Mouse (Mus musculus): ENCODE data around the gene Zmynd11.

Gene Zmynd11

GRCm38 (mm10) chr13:9713462-9714134 is 51.5 kb downstream of the Zmynd11 start:
- no peak for DNase-seq (ENCODE audit: low read depth, low spot score)

DNA sequence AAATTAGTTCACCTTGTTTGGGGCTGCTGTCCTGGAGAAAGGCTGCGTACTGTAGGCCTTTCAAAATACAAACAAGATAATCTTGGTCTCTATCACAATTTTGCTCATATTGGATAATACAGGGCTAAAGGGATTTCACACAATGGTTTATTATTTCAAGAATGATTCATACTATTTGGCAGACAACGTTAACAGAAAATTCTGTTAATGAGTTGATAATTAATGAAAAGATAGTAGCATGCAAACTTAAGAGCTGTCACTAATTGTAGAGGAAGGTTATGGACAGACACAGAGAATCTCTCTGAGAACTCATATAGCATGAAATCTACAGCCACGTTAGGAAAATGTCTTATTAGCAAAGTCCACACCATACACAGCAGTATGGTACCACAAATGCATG is 52.2 kb downstream of the Zmynd11 start:
- no peak for DNase-seq (ENCODE audit: low read depth, low spot score)

DNA sequence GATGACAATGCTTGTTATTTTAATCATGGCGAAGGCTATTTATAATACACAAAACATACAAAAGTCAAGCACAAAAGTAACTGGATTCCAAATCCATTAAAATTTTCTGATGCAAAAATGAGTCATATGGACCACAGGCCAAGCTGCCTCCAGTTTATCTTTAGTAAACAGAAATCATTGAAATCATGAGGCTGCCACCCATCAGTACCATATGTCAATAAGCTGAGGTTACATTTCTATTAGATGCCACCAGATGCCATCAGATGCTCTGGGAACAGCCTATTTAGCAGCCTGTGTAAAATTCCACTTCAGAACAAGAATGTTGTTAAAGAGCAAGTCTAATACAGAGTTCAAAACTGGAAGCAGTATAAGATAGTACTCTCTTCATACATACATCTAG is 52.7 kb downstream of the Zmynd11 start:
- no peak for DNase-seq (ENCODE audit: low read depth, low spot score)

- DNase-seq (ENCODE audit: low read depth, low spot score) = no peak
These were observed 56.5 kb downstream of the Zmynd11 start for GRCm38 (mm10) chr13:9708433-9709240.

DNA sequence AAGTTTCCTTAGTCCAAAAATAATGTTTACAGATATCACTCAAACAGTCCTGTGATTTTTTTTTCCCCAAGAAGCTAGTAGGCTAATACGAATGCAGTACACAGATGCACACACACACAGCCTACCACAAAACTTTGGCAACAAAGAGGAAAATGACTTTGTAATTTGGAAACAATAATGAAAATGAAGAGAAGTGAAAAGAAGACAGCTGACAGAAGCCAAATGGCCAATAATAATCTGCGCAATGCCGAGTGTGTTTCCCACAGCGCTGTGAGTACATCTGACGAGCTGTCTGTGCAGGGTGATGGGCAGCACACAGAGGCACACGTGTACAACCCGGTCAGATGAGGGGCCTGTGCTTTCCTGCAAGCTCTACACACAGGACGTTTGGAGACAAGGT is 58.4 kb downstream of the Zmynd11 start:
- DNase-seq (ENCODE audit: low read depth, low spot score) = no peak

- DNase-seq (ENCODE audit: low read depth, low spot score) = no peak
These were observed 62.4 kb downstream of the Zmynd11 start for GRCm38 (mm10) chr13:9702615-9703235.

- no peak for DNase-seq (ENCODE audit: low read depth, low spot score)
These were observed 67.8 kb downstream of the Zmynd11 start for GRCm38 (mm10) chr13:9697340-9697739.

DNA sequence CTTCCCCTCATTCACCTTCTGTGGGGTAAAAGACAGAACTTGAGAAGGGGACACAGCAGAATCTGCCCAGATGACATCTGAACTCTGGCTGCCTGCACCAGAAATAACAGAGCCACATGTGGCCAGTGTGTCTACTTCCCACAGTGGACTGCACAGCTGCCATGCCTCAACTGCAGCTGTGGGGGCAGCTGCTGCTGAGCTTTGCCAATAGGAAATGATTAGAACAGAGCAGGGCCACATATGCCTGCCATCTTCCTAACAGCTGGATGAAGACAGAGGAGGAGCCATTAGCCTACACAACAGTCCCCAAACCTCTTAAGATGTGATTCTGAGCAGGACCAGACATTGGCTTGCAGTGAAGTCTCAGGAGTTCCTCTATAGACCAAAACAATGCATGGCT is 69.3 kb downstream of the Zmynd11 start:
- no peak for DNase-seq (ENCODE audit: low read depth, low spot score)

DNA sequence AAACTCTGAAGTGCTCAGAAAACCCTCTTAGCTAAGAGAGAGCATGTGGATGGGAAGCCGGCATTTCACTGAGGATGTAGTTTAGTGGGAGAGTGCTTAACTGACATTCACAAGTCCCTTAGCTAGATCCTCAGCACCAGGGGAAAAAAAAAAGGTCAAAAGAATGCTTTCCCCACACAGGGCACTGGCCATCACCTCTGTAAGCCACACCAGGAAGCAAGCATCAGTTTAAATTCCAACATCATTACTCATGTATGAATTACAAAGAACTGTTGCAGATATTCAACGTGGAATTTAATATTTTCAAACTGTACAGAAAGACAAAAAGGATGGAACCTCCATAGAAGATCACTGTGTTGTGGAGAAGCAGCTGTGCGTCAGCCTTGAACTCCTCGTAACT is 69.7 kb downstream of the Zmynd11 start:
- DNase-seq (ENCODE audit: low read depth, low spot score) = no peak

DNA sequence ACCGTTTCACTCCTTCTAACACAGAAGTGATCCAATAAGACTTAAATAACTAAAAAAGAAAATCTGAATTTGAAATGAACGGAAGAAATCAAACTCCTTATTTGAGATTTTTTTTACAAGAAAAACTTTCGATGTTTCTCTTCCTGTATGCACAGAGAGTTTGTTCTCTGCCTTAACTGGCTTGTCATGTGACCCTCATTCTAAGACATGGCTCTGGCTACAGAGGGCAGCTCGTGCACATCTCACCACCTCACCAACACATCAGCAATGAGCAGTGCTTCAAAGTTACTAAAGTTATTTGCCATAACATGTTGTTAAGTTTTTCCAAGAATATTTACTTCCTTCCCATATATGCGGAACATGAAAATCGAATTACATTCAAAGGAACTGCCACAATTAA is 70.5 kb downstream of the Zmynd11 start:
- no peak for DNase-seq (ENCODE audit: low read depth, low spot score)

- DNase-seq (ENCODE audit: low read depth, low spot score) = no peak
These were observed 72.3 kb downstream of the Zmynd11 start for GRCm38 (mm10) chr13:9692876-9693275.

GRCm38 (mm10) chr13:9689366-9689765 is 75.8 kb downstream of the Zmynd11 start:
- no peak for DNase-seq (ENCODE audit: low read depth, low spot score)

GRCm38 (mm10) chr13:9686765-9687164 is 78.4 kb downstream of the Zmynd11 start:
- DNase-seq (ENCODE audit: low read depth, low spot score) = no peak

- no peak for DNase-seq (ENCODE audit: low read depth, low spot score)
These were observed 78.9 kb downstream of the Zmynd11 start for GRCm38 (mm10) chr13:9686261-9686660.

- DNase-seq (ENCODE audit: low read depth, low spot score) = no peak
These were observed 80.8 kb downstream of the Zmynd11 start for GRCm38 (mm10) chr13:9684153-9684923.

- no peak for DNase-seq (ENCODE audit: low read depth, low spot score)
These were observed 81.8 kb downstream of the Zmynd11 start for GRCm38 (mm10) chr13:9683280-9683679.

DNA sequence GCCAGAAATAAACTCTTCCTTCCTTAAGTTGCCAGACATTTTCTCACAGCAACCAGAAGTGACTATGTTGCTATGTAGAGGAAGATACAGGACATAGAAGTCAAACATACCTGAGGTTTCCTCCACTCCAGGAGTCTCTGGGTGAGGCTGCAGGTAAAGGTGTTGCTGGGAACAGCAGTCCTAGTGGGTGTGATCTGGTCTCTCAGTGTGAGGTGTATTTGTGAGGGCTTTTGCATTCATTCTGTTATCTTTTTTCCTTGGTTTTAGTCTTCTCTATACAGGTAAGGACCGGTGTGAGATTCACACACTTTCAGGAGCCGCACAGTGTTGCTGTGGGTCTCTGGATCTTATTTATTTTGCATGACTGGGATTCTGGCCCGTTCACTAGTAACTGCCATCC is 83.6 kb downstream of the Zmynd11 start:
- no peak for DNase-seq (ENCODE audit: low read depth, low spot score)

DNA sequence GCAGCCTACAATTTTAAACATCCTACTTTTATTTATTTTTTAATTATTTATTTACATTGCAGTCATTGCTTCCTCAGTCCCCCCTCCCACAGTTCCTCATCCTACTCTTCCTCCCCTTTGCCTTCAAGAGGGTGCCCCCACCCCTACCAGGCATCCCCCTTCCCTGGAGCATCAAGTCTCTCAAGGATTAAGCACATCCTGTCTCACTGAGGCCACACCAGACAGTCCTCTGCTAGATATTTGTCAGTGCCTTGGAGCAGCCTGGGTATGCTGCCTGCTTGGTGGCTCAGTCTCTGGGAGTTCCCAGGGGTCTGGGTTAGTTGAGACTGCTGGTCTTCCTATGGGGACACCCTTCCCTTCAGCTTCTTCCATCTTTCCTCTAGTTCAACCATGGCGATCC is 91.0 kb downstream of the Zmynd11 start:
- no peak for DNase-seq (ENCODE audit: low read depth, low spot score)

GRCm38 (mm10) chr13:9669246-9669645 is 95.9 kb downstream of the Zmynd11 start:
- DNase-seq (ENCODE audit: low read depth, low spot score) = no peak

DNA sequence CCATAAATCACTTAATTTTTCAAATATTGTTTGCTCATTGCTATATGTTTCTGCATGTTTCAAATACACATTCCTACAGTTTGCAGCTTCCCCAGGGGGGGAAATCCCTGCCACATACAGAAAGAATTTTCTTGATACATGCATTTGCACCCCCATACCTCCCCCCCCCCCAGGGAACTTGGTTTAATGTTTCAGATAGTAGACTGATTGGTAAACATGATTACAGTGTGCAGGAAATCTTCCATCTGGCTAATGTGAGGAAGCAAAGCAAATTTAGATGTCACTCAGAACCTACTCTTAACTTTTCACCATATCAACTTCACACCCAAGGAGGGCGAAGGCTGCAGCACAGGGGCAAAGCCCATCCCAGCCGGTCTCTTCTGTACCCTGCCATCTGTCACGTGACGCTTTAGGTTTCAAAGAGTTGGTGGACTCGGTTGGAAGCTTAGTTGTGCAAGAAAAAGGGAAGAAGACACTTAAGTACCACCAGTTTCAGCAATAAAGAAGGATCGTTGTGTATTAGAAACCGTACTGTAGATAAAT is 97.1 kb downstream of the Zmynd11 start:
- no peak for DNase-seq (ENCODE audit: low read depth, low spot score)

DNA sequence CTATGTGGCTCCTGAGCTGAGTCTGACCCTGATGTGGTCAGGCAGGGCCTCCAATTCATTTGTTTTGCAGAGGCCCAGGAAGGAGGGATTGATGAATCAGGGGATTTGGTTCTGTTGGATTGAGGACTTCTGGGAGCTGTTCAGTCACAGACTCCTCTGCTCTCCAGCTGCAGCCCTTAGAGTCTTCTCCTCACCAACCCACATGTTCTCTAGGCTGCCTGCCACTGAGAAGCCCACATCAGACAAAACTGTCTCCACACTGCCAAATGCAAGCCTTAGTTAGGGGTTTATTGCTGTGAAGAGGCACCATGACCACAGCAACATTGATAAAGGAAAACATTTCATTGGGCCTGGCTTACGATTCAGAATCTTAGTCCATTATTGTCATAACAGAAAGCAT is 101.5 kb downstream of the Zmynd11 start:
- no peak for DNase-seq (ENCODE audit: low read depth, low spot score)

- no peak for DNase-seq (ENCODE audit: low read depth, low spot score)
These were observed 104.4 kb downstream of the Zmynd11 start for GRCm38 (mm10) chr13:9660711-9661110.
